Mouse (Mus musculus) olfactory bulb, adult 2 months (tissue): ENCODE data around the gene Nmb.

Source experiments
- CTCF ChIP-seq: fragments of 200-500 bp; IDR thresholded peaks from 2 replicates; pipeline ENCODE4 v1.5.1; 2012; ENCODE audit warnings: low read depth, mild to moderate bottlenecking, low read length, moderate library complexity; ENCODE audit not compliant: insufficient read depth
- POLR2A ChIP-seq: fragments of 200-500 bp; IDR thresholded peaks from 2 replicates; pipeline ENCODE4 v1.6.1; 2012; ENCODE audit warnings: mild to moderate bottlenecking, low read depth, low read length, moderate library complexity; ENCODE audit not compliant: insufficient read depth

- TF ChIP-seq POLR2A, result no peak
- no peak for TF ChIP-seq CTCF
Measured at GRCm38 (mm10) chr7:80917916-80918465, 13.1 kb upstream of the Nmb start.
